Mouse (Mus musculus) stomach, embryonic 15.5 days (tissue): ENCODE results near the gene Gls2. TPM values are rescaled to one million over a fixed set of nuclear protein-coding genes. Genes with fewer than 3 reads are reported as not detected.
A peak's percentile ranks its signal among the peaks of the same experiment; 100 is the strongest.
"Not testable (repeated sequence)": the region's sequence is repeated elsewhere in the genome, so short reads cannot be mapped to it uniquely, and the experiment has no call there.

Experiments
- ATAC-seq: fragments of 200-750 bp; cut with Nextera tagmentation; 2 replicates; pipeline ENCODE4 v1.8.0; 2017; ENCODE audit warnings: low read depth, moderate number of reproducible peaks, moderate TSS enrichment; ENCODE audit not compliant: insufficient read depth, low FRiP score
- H3K27ac ChIP-seq: fragments of 300-500 bp; sonication (generic); 2 replicates; pipeline ENCODE4 v1.5.1; 2015; ENCODE audit warnings: mild to moderate bottlenecking, inconsistent platforms
- H3K27me3 ChIP-seq: fragments of 300-500 bp; sonication (generic); replicated peaks from 2 replicates; pipeline ENCODE4 v1.6.1; 2015; ENCODE audit warnings: inconsistent platforms
- H3K36me3 ChIP-seq: fragments of 300-500 bp; sonication (generic); 2 replicates; pipeline ENCODE4 v1.6.1; 2015; ENCODE audit warnings: inconsistent platforms
- H3K4me1 ChIP-seq: fragments of 300-500 bp; sonication (generic); 2 replicates; pipeline ENCODE4 v1.6.1; 2015; ENCODE audit warnings: inconsistent platforms
- H3K4me2 ChIP-seq: fragments of 300-500 bp; sonication (generic); 2 replicates; pipeline ENCODE4 v1.6.1; 2015; ENCODE audit warnings: mild to moderate bottlenecking, inconsistent platforms
- H3K4me3 ChIP-seq: fragments of 300-500 bp; sonication (generic); replicated peaks from 2 replicates; pipeline ENCODE4 v1.5.1; 2015; ENCODE audit warnings: inconsistent platforms
- H3K9ac ChIP-seq: fragments of 300-500 bp; sonication (generic); 2 replicates; pipeline ENCODE4 v1.6.1; 2015; ENCODE audit warnings: inconsistent platforms
- H3K9me3 ChIP-seq: fragments of 300-500 bp; sonication (generic); 2 replicates; pipeline ENCODE4 v1.6.1; 2016; ENCODE audit warnings: inconsistent platforms
- WGBS: fragments of 180-500 bp; shearing (Covaris S2); methylation state at CpG from one replicate; pipeline ENCODE4 v1.1.7; 2015; 5-methylcytosine and 5-hydroxymethylcytosine counted together
- polyA plus RNA-seq: library from polyadenylated mRNA; unstranded; fragments of >200 nt; fragmentation: Nextera tagmentation; extraction: Ambion mirVana; gene quantifications from 2 replicates; pipeline ENCODE4 v1.2.1, GENCODE M21; 2015

Gls2 gene
- polyA plus RNA-seq = 4.3 and 5.2 TPM in 2 replicates

DNA sequence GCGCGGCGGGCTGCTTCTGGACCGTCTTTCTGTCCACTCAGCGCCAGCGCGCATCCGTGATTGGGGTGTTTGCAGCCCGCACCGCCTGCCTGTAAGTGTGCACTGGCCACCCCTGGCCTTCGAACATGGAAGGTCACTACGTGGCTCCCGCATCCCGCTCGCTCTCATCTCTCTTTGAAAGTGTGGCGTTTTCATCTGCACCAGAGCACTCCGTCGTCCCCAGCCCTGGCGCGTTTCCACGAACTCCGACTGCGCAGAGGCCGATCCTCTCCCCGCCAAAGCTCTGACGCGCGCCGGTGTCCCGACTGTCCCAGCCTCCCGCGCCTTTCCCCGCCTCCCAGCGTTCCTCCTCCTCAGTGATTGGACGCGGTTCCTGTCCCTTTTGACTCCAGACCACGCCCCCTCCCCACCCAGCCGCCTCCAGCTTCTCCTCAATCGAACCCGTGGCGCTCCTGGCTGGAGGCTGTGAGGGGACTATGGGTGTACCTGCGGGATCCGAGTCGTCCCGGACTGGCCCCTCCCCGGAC is at the start of gene Gls2:
TSS of gene Gls2 (plus strand) at position 434 of the 527 bp plus-strand sequence.
- peak within 1 kb of the TSS; percentile 100 for H3K4me2 ChIP-seq
- H3K36me3 ChIP-seq = no peaks in the 10 kb centered on the region
- no peaks in the 10 kb centered on the region for H3K9me3 ChIP-seq
- H3K4me1 ChIP-seq = peaks cover 7% of the 10 kb centered on the region
- peaks cover 8% of the 10 kb centered on the region for H3K27me3 ChIP-seq
- H3K27ac ChIP-seq = peak within 1 kb of the TSS; percentile 55
- peak within 1 kb of the TSS; percentile 52 for H3K9ac ChIP-seq
- peak within 1 kb of the TSS; percentile 74 for H3K4me3 ChIP-seq
- peak; percentile 97 for ATAC-seq
- under 1% methylated on average over 46 of the region's 46 CpGs for WGBS

DNA sequence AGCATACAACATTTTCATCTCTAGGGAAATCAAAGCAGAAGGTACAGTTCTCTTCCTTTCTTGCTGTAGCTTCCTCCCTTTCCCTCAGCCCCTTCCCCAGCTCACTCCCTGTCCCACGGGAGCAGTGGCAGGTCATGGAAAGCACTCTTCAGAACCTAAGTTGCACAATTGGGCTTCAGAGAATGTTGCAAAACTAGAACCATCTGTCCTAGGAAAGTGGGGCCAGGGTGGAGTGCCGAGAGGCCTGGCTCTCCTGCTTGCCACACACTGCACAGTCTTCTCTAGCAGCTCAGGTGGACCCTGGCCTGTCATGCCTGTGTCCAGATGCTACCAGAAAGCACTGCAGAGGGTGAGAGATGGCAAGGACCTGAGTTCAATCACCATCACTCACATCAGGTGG is 49.3 kb upstream of the Gls2 start:
- no peaks in the 10 kb centered on the region for H3K9me3 ChIP-seq
- H3K27me3 ChIP-seq = no peaks in the 10 kb centered on the region
- H3K4me2 ChIP-seq = no peak overlapping the region
- no peak overlapping the region for H3K9ac ChIP-seq
- no peak for ATAC-seq
- WGBS = 73% methylated on average over 2 of the region's 2 CpGs
- H3K4me1 ChIP-seq = peaks cover 5% of the 10 kb centered on the region; the same call in 1 of the 2 replicates
- H3K4me3 ChIP-seq = no peak overlapping the region
- peak overlapping the region; percentile 44; the same call in 1 of the 2 replicates for H3K27ac ChIP-seq
- peaks cover 16% of the 10 kb centered on the region for H3K36me3 ChIP-seq

DNA sequence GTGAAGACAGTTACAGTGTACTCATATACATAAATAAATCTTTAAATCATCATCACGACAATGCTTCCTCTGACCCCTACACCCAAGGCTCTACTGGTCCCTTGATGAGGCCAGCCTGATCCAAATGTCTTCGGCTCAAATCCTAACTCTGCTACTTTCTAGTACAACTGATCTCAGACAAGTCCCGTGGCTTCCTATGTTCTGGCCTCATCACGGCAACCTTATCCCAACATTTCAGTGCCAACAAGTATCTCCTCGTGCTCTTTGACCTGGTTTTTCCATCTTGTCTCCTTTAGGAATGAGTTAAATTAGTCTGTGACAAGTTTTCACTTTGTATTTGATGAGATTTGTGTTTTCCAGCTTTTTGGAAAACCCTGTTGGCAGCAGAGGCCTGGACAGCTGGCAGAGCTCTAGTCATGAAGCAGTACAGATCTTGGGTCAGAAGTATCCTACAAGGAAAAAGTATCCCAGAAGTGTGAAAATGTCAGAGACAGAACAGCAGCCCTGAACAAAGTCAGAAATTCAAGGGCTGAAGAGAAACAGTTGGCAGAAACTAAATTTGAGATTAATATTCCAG is 45.4 kb upstream of the Gls2 start:
- Histone ChIP-seq H3K27ac (peak overlapping the region; percentile 90), H3K4me3 (no peak overlapping the region; the same call in 1 of the 2 replicates), H3K27me3 (no peaks in the 10 kb centered on the region)

DNA sequence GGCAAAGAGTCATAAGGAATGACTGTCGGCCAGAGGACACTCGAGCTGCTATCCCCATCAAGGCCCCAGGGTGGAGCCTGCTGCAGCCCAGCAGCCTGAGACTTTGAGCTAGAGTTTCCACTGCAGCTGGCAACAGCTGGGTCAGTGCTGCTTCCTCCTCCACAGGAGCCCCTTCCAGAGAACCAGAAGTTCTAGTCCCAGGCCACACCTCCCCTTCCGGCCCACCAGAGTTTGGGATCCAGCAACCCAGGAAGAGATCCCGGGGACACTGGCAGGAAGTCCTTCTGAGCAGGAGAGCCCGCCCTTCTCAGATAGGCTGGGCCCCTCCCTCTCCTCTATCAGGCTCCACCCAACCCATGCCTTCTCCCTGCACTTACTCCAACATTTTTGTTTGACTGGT is 44.7 kb upstream of the Gls2 start:
- Histone ChIP-seq H3K4me3 (peak overlapping the region; percentile 10; the same call in 1 of the 2 replicates), H3K9ac (no peak overlapping the region), H3K27me3 (no peaks in the 10 kb centered on the region), H3K36me3 (0 out of 2 replicates have a peak, but pooled peaks cover 9% of the 10 kb centered on the region), H3K4me2 (peak overlapping the region; percentile 44), H3K9me3 (no peaks in the 10 kb centered on the region), H3K27ac (peak overlapping the region; percentile 90), H3K4me1 (peaks cover 19% of the 10 kb centered on the region)
- WGBS = under 1% methylated on average over 5 of the region's 5 CpGs
- ATAC-seq = peak; percentile 95

More for the DNA sequence above, 45.4 kb upstream of the Gls2 start:
- H3K9ac ChIP-seq = no peak overlapping the region
- peaks cover 15% of the 10 kb centered on the region for H3K4me1 ChIP-seq
- 68% methylated on average over 5 of the region's 5 CpGs for WGBS
- no peaks in the 10 kb centered on the region for H3K9me3 ChIP-seq
- ATAC-seq = no peak
- 0 out of 2 replicates have a peak, but pooled peaks cover 9% of the 10 kb centered on the region for H3K36me3 ChIP-seq
- H3K4me2 ChIP-seq = peak overlapping the region; percentile 44

DNA sequence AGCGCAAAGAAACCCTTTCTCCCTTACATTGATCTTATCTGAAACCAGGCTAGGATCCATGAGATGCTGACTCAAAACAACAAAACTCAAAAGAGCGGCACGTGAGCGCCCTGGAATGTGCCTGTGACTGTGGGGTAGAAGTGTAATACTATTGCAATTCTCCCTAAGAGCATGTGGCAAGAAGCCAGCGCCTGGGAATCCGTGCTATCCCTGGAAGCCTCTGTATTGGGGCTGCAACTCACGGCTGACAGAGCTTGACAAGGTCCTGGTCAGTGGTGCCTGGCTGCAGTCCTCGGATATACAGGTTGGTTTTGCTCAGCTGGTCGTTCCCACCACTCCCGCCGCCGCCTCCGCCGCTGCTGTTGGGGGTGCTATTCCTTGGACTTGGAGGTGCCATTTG is 43.3 kb upstream of the Gls2 start:
- H3K9me3 ChIP-seq = no peaks in the 10 kb centered on the region
- H3K27ac ChIP-seq = peak overlapping the region; percentile 68; the same call in 1 of the 2 replicates
- no peak overlapping the region for H3K4me2 ChIP-seq
- 66% methylated on average over 14 of the region's 14 CpGs for WGBS
- H3K36me3 ChIP-seq = 0 out of 2 replicates have a peak, but pooled peaks cover 5% of the 10 kb centered on the region
- H3K27me3 ChIP-seq = no peaks in the 10 kb centered on the region
- H3K4me3 ChIP-seq = no peak overlapping the region
- H3K4me1 ChIP-seq = peaks cover 19% of the 10 kb centered on the region
- no peak for ATAC-seq
- no peak overlapping the region for H3K9ac ChIP-seq

DNA sequence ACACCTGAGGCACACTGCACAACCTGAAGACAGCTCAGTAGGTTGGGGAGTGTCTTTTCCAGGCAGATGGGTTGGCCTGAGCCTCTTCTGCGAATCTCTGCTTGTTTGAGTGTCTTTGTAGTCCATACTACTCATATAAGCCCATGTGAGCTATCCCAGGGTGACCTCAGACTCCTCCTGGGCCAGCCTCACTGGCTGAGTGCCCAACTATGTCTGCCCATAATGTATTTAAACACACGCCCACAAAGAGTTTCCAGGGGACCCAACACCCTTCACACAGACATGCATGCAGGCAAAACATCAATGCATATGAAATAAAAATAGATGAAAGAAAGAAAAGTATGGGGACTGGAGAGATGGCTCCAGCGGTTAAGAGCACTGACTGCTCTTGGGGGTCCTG is 40.3 kb upstream of the Gls2 start:
- no peak overlapping the region for H3K9ac ChIP-seq
- 0 out of 2 replicates have a peak, but pooled peaks cover 5% of the 10 kb centered on the region for H3K36me3 ChIP-seq
- no peak for ATAC-seq
- peaks cover 16% of the 10 kb centered on the region for H3K4me1 ChIP-seq
- 64% methylated on average over 3 of the region's 3 CpGs for WGBS
- H3K27ac ChIP-seq = no peak overlapping the region; the same call in 1 of the 2 replicates
- H3K4me3 ChIP-seq = no peak overlapping the region
- H3K9me3 ChIP-seq = no peaks in the 10 kb centered on the region
- no peak overlapping the region for H3K4me2 ChIP-seq
- H3K27me3 ChIP-seq = no peaks in the 10 kb centered on the region

DNA sequence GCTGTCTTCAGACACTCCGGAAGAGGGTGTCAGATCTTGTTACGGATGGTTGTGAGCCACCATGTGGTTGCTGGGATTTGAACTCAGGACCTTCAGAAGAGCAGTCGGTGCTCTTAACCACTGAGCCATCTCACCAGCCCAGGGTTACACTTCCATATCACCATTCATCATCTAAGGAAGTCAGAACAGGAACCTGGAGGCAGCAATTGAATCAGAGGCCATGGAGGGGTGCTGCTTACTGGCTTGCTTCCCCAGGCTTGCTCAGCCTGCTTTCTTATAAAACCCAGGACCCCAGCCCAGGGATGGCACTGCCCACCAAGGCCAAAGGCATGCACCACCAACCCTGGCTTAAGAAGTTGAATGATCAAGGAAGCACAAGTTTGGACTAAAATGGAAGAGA is 28.5 kb upstream of the Gls2 start:
- H3K9me3 ChIP-seq, H3K27ac ChIP-seq, H3K27me3 ChIP-seq, H3K36me3 ChIP-seq, ATAC-seq, H3K4me3 ChIP-seq, H3K4me1 ChIP-seq, H3K9ac ChIP-seq, H3K4me2 ChIP-seq: not testable (repeated sequence)
- WGBS = 73% methylated on average over 3 of the region's 3 CpGs

DNA sequence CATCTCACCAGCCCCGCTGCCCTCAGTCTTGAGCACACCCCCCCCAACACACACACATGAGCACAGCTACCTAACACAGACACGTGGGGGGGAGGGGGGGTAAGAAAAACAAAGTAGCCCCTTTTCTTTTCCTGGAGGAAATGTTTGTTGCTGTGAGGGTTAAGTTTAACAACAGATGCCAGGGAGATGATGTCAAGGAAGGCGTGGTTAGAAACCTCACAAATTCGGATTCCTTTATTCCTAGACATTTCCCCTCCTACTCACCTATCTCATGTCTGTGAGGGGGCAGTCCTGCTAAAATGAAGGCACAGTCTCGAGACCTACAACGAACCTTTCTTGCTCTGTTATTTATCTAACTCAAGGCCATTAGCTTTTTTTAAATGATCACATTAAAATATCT is 27.2 kb upstream of the Gls2 start:
- no peak overlapping the region for H3K4me3 ChIP-seq
- no peak overlapping the region for H3K27ac ChIP-seq
- ATAC-seq = no peak
- no peaks in the 10 kb centered on the region for H3K36me3 ChIP-seq
- H3K4me1 ChIP-seq = 0 out of 2 replicates have a peak, but pooled peaks cover 3% of the 10 kb centered on the region
- 28% methylated on average over 6 of the region's 6 CpGs for WGBS
- no peaks in the 10 kb centered on the region for H3K9me3 ChIP-seq
- no peaks in the 10 kb centered on the region for H3K27me3 ChIP-seq
- H3K9ac ChIP-seq = no peak overlapping the region
- H3K4me2 ChIP-seq = no peak overlapping the region

DNA sequence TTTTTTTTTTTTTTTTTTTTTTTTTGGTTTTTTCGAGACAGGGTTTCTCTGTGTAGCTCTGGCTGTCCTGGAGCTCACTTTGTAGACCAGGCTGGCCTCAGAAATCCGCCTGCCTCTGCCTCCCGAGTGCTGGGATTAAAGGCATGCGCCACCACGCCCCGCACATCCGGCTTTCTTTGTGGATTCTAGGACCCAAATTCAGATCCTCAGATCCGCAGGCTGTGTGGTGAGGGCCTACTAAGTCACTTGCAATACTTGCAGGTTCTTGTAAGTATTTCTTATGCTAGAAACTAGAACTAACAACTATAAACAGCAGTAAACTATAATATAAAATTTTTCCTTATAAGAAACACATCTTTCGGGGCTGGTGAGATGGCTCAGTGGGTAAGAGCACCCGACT is 22.9 kb upstream of the Gls2 start:
- H3K27ac ChIP-seq, ATAC-seq, H3K4me2 ChIP-seq, H3K4me3 ChIP-seq, H3K9ac ChIP-seq, H3K9me3 ChIP-seq, H3K36me3 ChIP-seq, H3K4me1 ChIP-seq, H3K27me3 ChIP-seq: not testable (repeated sequence)
- WGBS = 94% methylated on average over 9 of the region's 10 CpGs

DNA sequence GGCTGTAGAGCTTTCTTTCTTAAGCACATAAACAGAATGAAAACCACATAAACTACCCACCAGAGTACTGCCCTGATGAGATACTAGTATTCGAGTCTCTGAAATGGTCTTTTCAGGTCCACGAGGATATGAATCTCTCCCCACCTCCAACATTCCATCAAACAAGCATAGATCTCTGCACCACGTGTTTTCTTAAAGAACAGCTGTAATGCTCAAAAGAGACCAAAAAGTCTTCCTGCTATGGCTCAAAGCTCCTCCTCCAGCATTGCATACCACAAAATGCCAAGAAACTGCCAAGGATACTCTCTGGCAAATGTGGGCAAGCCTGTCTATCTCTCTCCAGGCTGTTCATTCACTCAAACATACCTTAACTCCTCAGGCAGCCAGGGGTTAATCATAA is 19.0 kb upstream of the Gls2 start:
- H3K4me3 ChIP-seq = peak overlapping the region; percentile 48
- no peaks in the 10 kb centered on the region for H3K36me3 ChIP-seq
- peak overlapping the region; percentile 58 for H3K4me2 ChIP-seq
- WGBS = 2% methylated on average over 3 of the region's 3 CpGs
- H3K4me1 ChIP-seq = no peaks in the 10 kb centered on the region
- H3K27ac ChIP-seq = peak overlapping the region; percentile 93
- H3K9me3 ChIP-seq = no peaks in the 10 kb centered on the region
- no peaks in the 10 kb centered on the region for H3K27me3 ChIP-seq
- no peak for ATAC-seq
- H3K9ac ChIP-seq = peak overlapping the region; percentile 25; the same call in 1 of the 2 replicates

DNA sequence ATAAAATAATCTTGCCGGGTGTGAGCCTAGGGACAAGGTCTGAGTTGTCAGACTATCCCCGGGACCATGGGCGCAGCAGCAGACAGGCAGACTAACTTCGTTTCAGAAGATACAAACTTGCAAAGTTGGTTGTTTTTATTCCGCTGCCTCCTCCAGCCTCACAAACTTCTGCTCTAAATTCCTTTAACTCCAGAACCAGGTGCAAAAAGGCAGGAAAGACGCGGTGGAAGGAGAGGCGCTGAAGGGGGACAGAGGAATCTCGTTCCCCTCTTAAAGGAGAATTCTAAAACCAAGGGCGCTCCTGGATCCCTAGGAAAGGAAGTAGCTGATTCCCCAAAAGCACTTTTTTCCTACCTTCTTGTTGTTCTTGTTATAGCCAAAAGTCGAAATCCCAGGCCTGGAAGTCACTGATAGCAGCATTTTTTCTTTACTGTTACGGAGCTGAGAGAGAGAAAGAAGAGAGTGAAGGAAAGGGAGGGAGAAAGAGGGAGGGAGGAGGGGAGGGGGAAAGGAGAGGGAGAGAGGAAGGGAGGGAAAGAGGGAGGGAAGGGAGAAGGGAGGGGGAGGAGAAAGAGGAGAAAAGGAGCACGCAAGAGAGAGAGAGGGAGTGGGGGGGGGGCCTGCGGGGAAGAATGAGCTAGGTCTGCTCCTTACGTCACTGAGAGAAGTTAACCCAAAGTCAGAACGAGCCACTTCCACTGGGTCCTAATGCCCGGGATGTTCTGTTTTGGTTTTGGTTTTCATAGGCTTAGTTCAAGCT is 18.1 kb upstream of the Gls2 start:
- H3K36me3 ChIP-seq = no peaks in the 10 kb centered on the region
- WGBS = under 1% methylated on average over 17 of the region's 17 CpGs
- peak overlapping the region; percentile 93 for H3K27ac ChIP-seq
- no peaks in the 10 kb centered on the region for H3K27me3 ChIP-seq
- peak overlapping the region; percentile 48 for H3K4me3 ChIP-seq
- peak overlapping the region; percentile 58 for H3K4me2 ChIP-seq
- H3K9ac ChIP-seq = peak overlapping the region; percentile 25
- no peaks in the 10 kb centered on the region for H3K9me3 ChIP-seq
- ATAC-seq = peak; percentile 89
- no peaks in the 10 kb centered on the region for H3K4me1 ChIP-seq

DNA sequence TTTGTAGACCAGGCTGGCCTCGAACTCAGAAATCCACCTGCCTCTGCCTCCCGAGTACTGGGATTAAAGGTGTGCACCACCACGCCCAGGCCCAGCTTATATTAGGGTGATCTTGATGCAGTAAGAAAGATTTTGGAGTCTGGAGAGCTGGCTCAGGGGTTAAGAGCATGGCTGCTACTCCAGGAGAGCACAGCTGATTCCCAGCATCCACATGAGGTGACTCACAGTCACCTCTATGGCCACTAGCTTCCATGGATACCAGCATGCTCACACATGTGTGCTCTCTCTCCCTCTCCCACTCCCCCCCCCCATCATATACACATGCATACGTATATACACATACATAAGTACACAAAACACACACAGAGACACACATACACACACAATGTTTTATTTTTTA is 16.9 kb upstream of the Gls2 start:
- H3K36me3 ChIP-seq = no peaks in the 10 kb centered on the region
- no peak overlapping the region for H3K4me2 ChIP-seq
- H3K4me3 ChIP-seq = no peak overlapping the region
- no peaks in the 10 kb centered on the region for H3K4me1 ChIP-seq
- no peak for ATAC-seq
- 84% methylated on average over 4 of the region's 4 CpGs for WGBS
- H3K9me3 ChIP-seq = no peaks in the 10 kb centered on the region
- no peaks in the 10 kb centered on the region for H3K27me3 ChIP-seq
- H3K27ac ChIP-seq = no peak overlapping the region
- H3K9ac ChIP-seq = no peak overlapping the region
